Mouse (Mus musculus) limb, embryonic 11.5 days (tissue): ENCODE data around the gene Prss47. TPM values are rescaled to one million over a fixed set of nuclear protein-coding genes. Genes with fewer than 3 reads are reported as not detected.

Source experiments
- ATAC-seq: fragments of 200-750 bp; cut with Nextera tagmentation; 2 replicates; pipeline ENCODE4 v1.8.0; 2017; ENCODE audit warnings: low read depth; ENCODE audit not compliant: insufficient number of reproducible peaks, low FRiP score, low TSS enrichment
- DNase-seq: peaks from one replicate; pipeline ENCODE4 v3.0.0-alpha.2; 2015; ENCODE audit warnings: low spot score
- H3K27ac ChIP-seq: fragments of 300-500 bp; sonication (generic); replicated peaks from 2 replicates; pipeline ENCODE4 v1.5.1; 2014; ENCODE audit warnings: low read depth, mild to moderate bottlenecking, low read length
- H3K27me3 ChIP-seq: fragments of 300-500 bp; sonication (generic); 2 replicates; pipeline ENCODE4 v1.6.1; 2014; ENCODE audit warnings: mild to moderate bottlenecking, low read length, mixed read lengths; ENCODE audit not compliant: control insufficient read depth, insufficient read depth
- H3K36me3 ChIP-seq: fragments of 300-500 bp; sonication (generic); 2 replicates; pipeline ENCODE4 v1.6.1; 2014; ENCODE audit warnings: mild to moderate bottlenecking, low read length, moderate library complexity, mixed read lengths; ENCODE audit not compliant: control insufficient read depth, insufficient read depth
- H3K4me1 ChIP-seq: fragments of 300-500 bp; sonication (generic); 2 replicates; pipeline ENCODE4 v1.6.1; 2014; ENCODE audit warnings: low read length, mixed read lengths; ENCODE audit not compliant: control insufficient read depth, insufficient read depth
- H3K4me2 ChIP-seq: fragments of 300-500 bp; sonication (generic); 2 replicates; pipeline ENCODE4 v1.6.1; 2014; ENCODE audit warnings: low read depth, mild to moderate bottlenecking, moderate library complexity; ENCODE audit not compliant: severe bottlenecking
- H3K4me3 ChIP-seq: fragments of 300-500 bp; sonication (generic); 2 replicates; pipeline ENCODE4 v1.5.1; 2014; ENCODE audit warnings: low read depth, low read length
- H3K9ac ChIP-seq: fragments of 300-500 bp; sonication (generic); 2 replicates; pipeline ENCODE4 v1.6.1; 2014; ENCODE audit warnings: mild to moderate bottlenecking, low read length
- H3K9me3 ChIP-seq: fragments of 300-500 bp; sonication (generic); 2 replicates; pipeline ENCODE4 v1.6.1; 2016; ENCODE audit warnings: low read length; ENCODE audit not compliant: control insufficient read depth
- WGBS: fragments of 180-500 bp; shearing (Covaris S2); extraction: QIAGEN DNeasy Blood & Tissue Kit; methylation state at CpG from one replicate; pipeline ENCODE4 v1.1.7; 2014; 5-methylcytosine and 5-hydroxymethylcytosine counted together
- polyA plus RNA-seq: library from polyadenylated mRNA; unstranded; fragments of >200 nt; fragmentation: Nextera tagmentation; extraction: Ambion mirVana; gene quantifications from 2 replicates; pipeline ENCODE4 v1.2.1, GENCODE M21; 2014

Gene Prss47
- polyA plus RNA-seq, 1 experiment from 2014 or later, result not detected

DNA sequence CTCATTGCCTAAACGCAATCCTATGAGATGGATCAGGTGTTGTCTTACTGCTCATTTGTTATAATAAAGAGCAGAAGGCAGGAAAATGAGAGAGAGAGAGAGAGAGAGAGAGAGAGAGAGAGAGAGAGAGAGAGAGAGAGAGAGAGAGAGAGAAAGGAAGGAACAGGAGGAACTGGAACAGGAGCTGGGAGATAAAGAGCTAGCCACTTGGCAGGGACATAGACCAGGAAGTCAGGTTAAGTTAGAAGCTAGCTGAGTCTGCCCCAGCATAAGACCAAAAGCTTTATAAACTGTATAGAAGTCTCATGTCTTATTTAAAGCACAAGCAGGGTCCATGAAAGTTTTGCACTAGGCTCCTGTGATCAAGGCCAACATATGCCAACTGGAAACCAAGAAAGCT lies 44.6 kb downstream of the Prss47 start:
- WGBS, result 61% methylated on average over 1 of the region's 1 CpGs
- Histone ChIP-seq H3K27ac (no peak overlapping the region), H3K27me3 (no peaks in the 10 kb centered on the region), H3K4me1 (no peaks in the 10 kb centered on the region), H3K4me2 (no peak overlapping the region), H3K36me3 (no peaks in the 10 kb centered on the region), H3K9ac (no peak overlapping the region), H3K4me3 (no peak overlapping the region), H3K9me3 (no peaks in the 10 kb centered on the region)
- DNase-seq, result no peak
- ATAC-seq, result no peak

DNA sequence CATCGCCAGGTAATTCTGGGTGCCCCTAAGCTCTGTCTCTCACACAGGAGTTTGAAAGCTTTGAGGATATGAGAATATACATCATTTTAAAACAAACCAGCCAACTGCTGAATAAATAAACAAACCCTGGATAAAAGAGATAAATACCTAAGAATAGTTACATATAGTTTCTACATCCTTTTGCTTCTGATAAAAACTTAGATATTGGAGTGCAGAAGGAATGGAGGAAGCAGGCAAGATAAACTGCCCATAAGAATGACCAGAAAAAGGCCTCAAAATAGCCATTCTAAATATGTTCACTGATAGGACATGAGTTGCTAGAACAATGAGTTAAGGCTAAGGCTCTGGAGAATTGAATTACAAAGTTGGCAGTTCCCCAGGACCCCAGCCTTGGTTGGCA lies 45.8 kb downstream of the Prss47 start:
- Histone ChIP-seq H3K9me3 (no peaks in the 10 kb centered on the region), H3K9ac (no peak overlapping the region), H3K4me2 (no peak overlapping the region), H3K27ac (no peak overlapping the region), H3K4me3 (no peak overlapping the region), H3K36me3 (no peaks in the 10 kb centered on the region), H3K4me1 (no peaks in the 10 kb centered on the region), H3K27me3 (no peaks in the 10 kb centered on the region)
- no peak for DNase-seq
- 86% methylated on average over 1 of the region's 1 CpGs for WGBS
- ATAC-seq, result no peak

DNA sequence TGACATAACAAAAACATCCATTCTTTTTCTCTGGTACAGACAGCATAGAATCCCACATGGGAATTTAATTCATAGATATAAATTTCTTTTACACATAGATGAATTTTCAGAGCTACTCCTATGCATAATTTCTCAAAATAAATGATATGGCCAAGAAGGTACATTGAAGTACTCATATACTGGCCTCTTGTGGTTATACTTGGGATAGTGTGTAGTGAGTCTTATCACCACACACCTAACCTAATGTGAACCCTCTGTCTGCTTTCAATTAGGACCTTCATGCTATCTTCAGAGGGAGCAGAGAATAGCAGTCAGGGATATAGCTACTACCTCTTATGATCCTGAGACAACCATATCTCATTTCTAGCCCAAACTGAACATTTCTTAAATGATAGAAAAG lies 47.1 kb downstream of the Prss47 start:
- DNase-seq (no peak), ATAC-seq (no peak)
- no peak overlapping the region for H3K9ac ChIP-seq
- no peak overlapping the region for H3K27ac ChIP-seq
- no peaks in the 10 kb centered on the region for H3K36me3 ChIP-seq
- no peak overlapping the region for H3K4me3 ChIP-seq
- no peaks in the 10 kb centered on the region for H3K4me1 ChIP-seq
- H3K27me3 ChIP-seq, result no peaks in the 10 kb centered on the region
- no peak overlapping the region for H3K4me2 ChIP-seq
- H3K9me3 ChIP-seq, result no peaks in the 10 kb centered on the region

Other genes starting within 250 kb of the Prss47 start
- 0.35 and 0.41 TPM in 2 replicates for gene Cntnap3, start 148.8 kb downstream of the Prss47 start, polyA plus RNA-seq
- gene Spata31, start 135.4 kb downstream of the Prss47 start, polyA plus RNA-seq, result not detected in 2 replicates
- not detected in 2 replicates for gene Spata31d1c, start 19.7 kb downstream of the Prss47 start, polyA plus RNA-seq
- 49.3 and 53.6 TPM in 2 replicates for gene Mfsd14b, start 60.2 kb upstream of the Prss47 start, polyA plus RNA-seq
- gene Olfr465-ps1, start 85.3 kb upstream of the Prss47 start, polyA plus RNA-seq, result not detected in 2 replicates
- not detected in 2 replicates for gene Olfr466, start 97.5 kb upstream of the Prss47 start, polyA plus RNA-seq
- gene Nlrp4f, start 153.2 kb upstream of the Prss47 start, polyA plus RNA-seq, result 0.40 TPM in 1 of 2 replicates, not detected in the other
- gene Gm10775, start 206.8 kb upstream of the Prss47 start, polyA plus RNA-seq, result not detected in 2 replicates
- 19.7 and 23.0 TPM in 2 replicates for gene Zfp369, start 226.1 kb upstream of the Prss47 start, polyA plus RNA-seq